Mouse (Mus musculus): Measurements from ENCODE around the gene Mas1. TPM values are rescaled to one million over a fixed set of nuclear protein-coding genes. Genes with fewer than 3 reads are reported as not detected.

The Mas1 gene
- total and polyA plus RNA-seq, 3 experiments: not detected

- H3K36me3 ChIP-seq (ENCODE audit: control insufficient read depth in 1 of 2, insufficient read depth in 2 of 2, low read length in 2 of 2): no peaks in the 10 kb centered on the region
Observed at GRCm38 (mm10) chr17:12905810-12906209, 37.9 kb upstream of the Mas1 start.

DNA sequence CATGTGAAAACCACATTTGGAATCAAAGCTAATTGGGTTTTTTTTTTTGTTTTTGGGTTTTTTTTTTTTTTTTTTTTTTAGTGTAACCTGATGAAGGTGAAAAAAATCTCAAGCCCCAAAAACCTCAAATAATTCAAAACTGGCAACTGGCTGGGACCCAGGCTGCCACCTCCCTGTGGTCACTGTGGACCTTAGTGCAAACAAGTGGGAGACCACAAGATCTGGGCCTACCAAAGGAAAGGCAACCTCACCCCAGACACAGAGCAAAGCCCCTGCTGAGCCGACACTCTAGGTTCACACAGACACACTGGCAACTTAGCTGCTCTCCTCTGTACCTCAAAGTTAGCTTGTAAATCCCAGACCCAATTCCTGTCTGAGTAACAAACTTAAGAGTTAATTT is 36.4 kb upstream of the Mas1 start:
- H3K27ac ChIP-seq (ENCODE audit: control insufficient read depth, low read depth, low read length): no peak overlapping the region
- no peaks in the 10 kb centered on the region for H3K4me1 ChIP-seq (ENCODE audit: control insufficient read depth in 1 of 2, insufficient read depth in 2 of 2, low read length in 2 of 2)
- no peaks in the 10 kb centered on the region for H3K36me3 ChIP-seq (ENCODE audit: control insufficient read depth in 1 of 2, insufficient read depth in 2 of 2, low read length in 2 of 2)
- TF ChIP-seq CTCF (IDR thresholded peaks at IDR 0.05 in 2 of 3, conservative IDR thresholded peaks at IDR 0.05 in 1 of 3; ENCODE audit: control insufficient read depth in 1 of 3, insufficient read depth in 1 of 3, low read depth in 2 of 3, low read length in 3 of 3, poor library complexity in 1 of 3, severe bottlenecking in 1 of 3) (no peak), MYB (IDR thresholded peaks at IDR 0.05; ENCODE audit: low read depth, low read length) (no peak), HCFC1 (IDR thresholded peaks at IDR 0.05; ENCODE audit: low read depth, low read length) (no peak), RCOR1 (IDR thresholded peaks at IDR 0.05; ENCODE audit: low read depth, low read length) (no peak), RAD21 (IDR thresholded peaks at IDR 0.05; ENCODE audit: low read depth, low read length) (no peak)
- H3K9ac ChIP-seq (ENCODE audit: control insufficient read depth, low read depth, low read length, poor library complexity, severe bottlenecking): no peak overlapping the region
- H3K27me3 ChIP-seq (ENCODE audit: control insufficient read depth in 1 of 2, insufficient read depth in 2 of 2, low read length in 2 of 2): no peaks in the 10 kb centered on the region
- DNase-seq (ENCODE audit: low read depth, low spot score): no peak
- no peaks in the 10 kb centered on the region for H3K9me3 ChIP-seq (replicated peaks; ENCODE audit: insufficient read depth, low read length)
- no peak overlapping the region for H3K4me3 ChIP-seq (ENCODE audit: control insufficient read depth in 1 of 2, insufficient read depth in 1 of 2, low read depth in 2 of 2, low read length in 2 of 2)
- H3K79me2 ChIP-seq (ENCODE audit: control insufficient read depth, insufficient read depth, low read length, poor library complexity): no peaks in the 10 kb centered on the region

More at GRCm38 (mm10) chr17:12905810-12906209, 37.9 kb upstream of the Mas1 start:
- Histone ChIP-seq H3K4me3 (ENCODE audit: control insufficient read depth in 1 of 2, insufficient read depth in 1 of 2, low read depth in 2 of 2, low read length in 2 of 2) (no peak overlapping the region), H3K27me3 (ENCODE audit: control insufficient read depth in 1 of 2, insufficient read depth in 2 of 2, low read length in 2 of 2) (no peaks in the 10 kb centered on the region), H3K4me1 (ENCODE audit: control insufficient read depth in 1 of 2, insufficient read depth in 2 of 2, low read length in 2 of 2) (no peaks in the 10 kb centered on the region), H3K79me2 (ENCODE audit: control insufficient read depth, insufficient read depth, low read length, poor library complexity) (no peaks in the 10 kb centered on the region), H3K9me3 (replicated peaks; ENCODE audit: insufficient read depth, low read length) (no peaks in the 10 kb centered on the region), H3K27ac (ENCODE audit: control insufficient read depth, low read depth, low read length) (no peak overlapping the region), H3K9ac (ENCODE audit: control insufficient read depth, low read depth, low read length, poor library complexity, severe bottlenecking) (no peak overlapping the region)
- DNase-seq (ENCODE audit: low read depth, low spot score): no peak
- TF ChIP-seq USF2 (IDR thresholded peaks at IDR 0.05; ENCODE audit: borderline replicate concordance in 1 of 2, insufficient read depth in 1 of 2, low read depth in 1 of 2, low read length in 2 of 2) (no peak), ETS1 (IDR thresholded peaks at IDR 0.05; ENCODE audit: low read depth, low read length) (no peak), E2F4 (IDR thresholded peaks at IDR 0.05; ENCODE audit: borderline replicate concordance, low read depth, low read length) (no peak), MEF2A (IDR thresholded peaks at IDR 0.05; ENCODE audit: extremely low read depth, insufficient replicate concordance, low read depth, low read length, poor library complexity, severe bottlenecking) (no peak), NRF1 (IDR thresholded peaks at IDR 0.05; ENCODE audit: insufficient read depth, low read depth, low read length, poor library complexity, severe bottlenecking) (no peak), BHLHE40 (IDR thresholded peaks at IDR 0.05; ENCODE audit: borderline replicate concordance, low read depth, low read length) (no peak), TAL1 (IDR thresholded peaks at IDR 0.05; ENCODE audit: low read length) (no peak), ELF1 (IDR thresholded peaks at IDR 0.05; ENCODE audit: low read depth, low read length) (no peak), TCF12 (IDR thresholded peaks at IDR 0.05; ENCODE audit: low read depth, low read length) (no peak), TBP (IDR thresholded peaks at IDR 0.05; ENCODE audit: low read depth, low read length) (no peak), CHD2 (IDR thresholded peaks at IDR 0.05; ENCODE audit: low read length) (no peak), POLR2A (IDR thresholded peaks at IDR 0.05; ENCODE audit: control insufficient read depth in 1 of 2, insufficient read depth in 1 of 2, low read depth in 1 of 2, low read length in 2 of 2, poor library complexity in 1 of 2) (no peak), MAX (IDR thresholded peaks at IDR 0.05; ENCODE audit: low read length) (no peak)
